Mouse (Mus musculus) lung, adult 2 months (tissue): ENCODE measurements at regions not wholly inside any gene's neighbourhood (a gene's known extent, or its start where the extent isn't known, plus 50 kb on each side); places are given as distances from the start of the nearest gene placed in this dataset.

ENCODE experiments used
- DNase-seq: peaks from one replicate; pipeline ENCODE4 v3.0.0; 2022
- H3K4me1 ChIP-seq: fragments of 200-500 bp; 2 replicates; pipeline ENCODE4 v1.6.1; 2011; ENCODE audit warnings: low read length; ENCODE audit not compliant: control insufficient read depth, insufficient read depth
- H3K4me3 ChIP-seq: fragments of 200-500 bp; replicated peaks from 2 replicates; pipeline ENCODE3; 2011; ENCODE audit warnings: low read depth, mild to moderate bottlenecking, control low read depth, low read length; ENCODE audit errors: extremely low read depth
- CTCF ChIP-seq: fragments of 200-500 bp; IDR thresholded peaks from 2 replicates; pipeline ENCODE4 v1.5.1; 2011; ENCODE audit warnings: mild to moderate bottlenecking, low read length, control low read depth; ENCODE audit not compliant: insufficient read depth
- POLR2A ChIP-seq: fragments of 200-500 bp; IDR thresholded peaks from 2 replicates; pipeline ENCODE4 v1.6.1; 2011; ENCODE audit warnings: low read depth, mild to moderate bottlenecking, control low read depth, low read length, borderline replicate concordance; ENCODE audit errors: extremely low read depth
- WGBS: fragments of 180-500 bp; shearing (Covaris S2); methylation state at CpG from one replicate; pipeline ENCODE4 v1.1.7; 2018; 5-methylcytosine and 5-hydroxymethylcytosine counted together

GRCm38 (mm10) chr6:144940871-144941380 lies 135.1 kb downstream of the Bcat1 start:
- DNase-seq, result no peak
- 96% methylated on average over 14 of the region's 14 CpGs for WGBS
- TF ChIP-seq CTCF, result no peak
- TF ChIP-seq POLR2A, result no peak
- Histone ChIP-seq H3K4me1 (no peaks in the 10 kb centered on the region), H3K4me3 (no peak overlapping the region)

- DNase-seq, result no peak
- Histone ChIP-seq H3K4me1 (no peaks in the 10 kb centered on the region), H3K4me3 (no peak overlapping the region)
- 70% methylated on average over 12 of the region's 12 CpGs for WGBS
- TF ChIP-seq CTCF, result no peak
- TF ChIP-seq POLR2A, result no peak
These were observed 137.3 kb downstream of the Bcat1 start for GRCm38 (mm10) chr6:144938613-144939236.

- H3K4me1 ChIP-seq, result no peaks in the 10 kb centered on the region
- no peak overlapping the region for H3K4me3 ChIP-seq
- no peak for DNase-seq
- no peak for TF ChIP-seq POLR2A
- no peak for TF ChIP-seq CTCF
- WGBS, result 77% methylated on average over 7 of the region's 7 CpGs
These were observed 138.8 kb downstream of the Bcat1 start for GRCm38 (mm10) chr6:144937211-144937610.

GRCm38 (mm10) chr6:144933722-144934235 lies 142.2 kb downstream of the Bcat1 start:
- Histone ChIP-seq H3K4me3 (no peak overlapping the region), H3K4me1 (no peaks in the 10 kb centered on the region)
- TF ChIP-seq CTCF, result no peak
- no peak for TF ChIP-seq POLR2A
- 72% methylated on average over 6 of the region's 6 CpGs for WGBS
- DNase-seq, result no peak

GRCm38 (mm10) chr6:144932402-144932801 lies 143.6 kb downstream of the Bcat1 start:
- Histone ChIP-seq H3K4me1 (no peaks in the 10 kb centered on the region), H3K4me3 (no peak overlapping the region)
- TF ChIP-seq CTCF, result no peak
- TF ChIP-seq POLR2A, result no peak
- WGBS, result 84% methylated on average over 7 of the region's 7 CpGs
- no peak for DNase-seq

- TF ChIP-seq CTCF (no peak), POLR2A (no peak)
- 88% methylated on average over 4 of the region's 4 CpGs for WGBS
- DNase-seq, result no peak
- Histone ChIP-seq H3K4me1 (no peaks in the 10 kb centered on the region), H3K4me3 (no peak overlapping the region)
These were observed 146.0 kb downstream of the Bcat1 start for GRCm38 (mm10) chr6:144929959-144930358.

- 52% methylated on average over 5 of the region's 5 CpGs for WGBS
- H3K4me3 ChIP-seq, result no peak overlapping the region
- no peak for TF ChIP-seq POLR2A
- no peak for TF ChIP-seq CTCF
- H3K4me1 ChIP-seq, result no peaks in the 10 kb centered on the region
- no peak for DNase-seq
These were observed 146.6 kb downstream of the Bcat1 start for GRCm38 (mm10) chr6:144929262-144929855.

- TF ChIP-seq CTCF, result no peak
- TF ChIP-seq POLR2A, result no peak
- DNase-seq, result no peak
- WGBS, result 68% methylated on average over 6 of the region's 6 CpGs
These were observed 145.8 kb upstream of the Sox5 start for GRCm38 (mm10) chr6:144927599-144927998.

GRCm38 (mm10) chr6:144922762-144923161 lies 141.0 kb upstream of the Sox5 start:
- no peak for TF ChIP-seq CTCF
- WGBS, result 68% methylated on average over 3 of the region's 3 CpGs
- no peak for DNase-seq
- Histone ChIP-seq H3K4me1 (no peaks in the 10 kb centered on the region), H3K4me3 (no peak overlapping the region)

More at GRCm38 (mm10) chr6:144927599-144927998, 145.8 kb upstream of the Sox5 start:
- Histone ChIP-seq H3K4me3 (no peak overlapping the region), H3K4me1 (no peaks in the 10 kb centered on the region)

GRCm38 (mm10) chr6:144919750-144920149 lies 138.0 kb upstream of the Sox5 start:
- Histone ChIP-seq H3K4me1 (no peaks in the 10 kb centered on the region), H3K4me3 (no peak overlapping the region)
- TF ChIP-seq POLR2A, result no peak
- TF ChIP-seq CTCF, result no peak
- WGBS, result 20% methylated on average over 5 of the region's 5 CpGs
- DNase-seq, result no peak
